Mouse (Mus musculus) stomach, postnatal 0 days (tissue): ENCODE data around the gene Kctd19.

Source experiments
- CTCF ChIP-seq: IDR thresholded peaks from 2 replicates; pipeline ENCODE4 v1.5.1; 2016; ENCODE audit warnings: antibody characterized with exemption, low read depth, mild to moderate bottlenecking, moderate library complexity
- EP300 ChIP-seq: optimal IDR thresholded peaks from 2 replicates; pipeline ENCODE3; 2016; ENCODE audit warnings: antibody characterized with exemption

DNA sequence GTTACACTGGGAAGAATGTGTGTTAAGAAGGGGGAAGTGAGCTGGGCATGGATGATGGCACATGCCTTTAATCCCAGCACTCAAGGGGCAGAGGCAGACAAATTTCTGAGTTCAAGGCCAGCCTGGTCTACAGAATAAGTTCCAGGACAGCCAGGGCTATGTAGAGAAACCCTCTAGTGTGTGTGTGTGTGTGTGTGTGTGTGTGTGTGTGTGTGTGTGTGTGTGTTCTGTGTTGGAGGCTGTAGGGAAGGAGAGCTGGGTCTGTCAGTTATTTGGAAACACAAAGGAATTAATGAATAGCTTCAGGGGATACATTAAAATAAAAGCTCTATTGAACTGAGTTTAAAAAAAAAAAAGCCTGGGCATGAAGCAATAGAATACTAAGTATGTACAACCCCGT lies 37.7 kb upstream of the Kctd19 start:
- TF ChIP-seq CTCF (no peak), EP300 (no peak)
